Mouse (Mus musculus) left cerebral cortex, postnatal 25 days (tissue): ENCODE measurements around the gene Pparg. TPM values are rescaled to one million over a fixed set of nuclear protein-coding genes. Genes with fewer than 3 reads are reported as not detected.
A peak's percentile ranks its signal among the peaks of the same experiment; 100 is the strongest.

ENCODE experiments used
- DNase-seq, 2 experiments: peaks; one replicate each; pipeline ENCODE4 v3.0.0; 2022; ENCODE audit warnings: low spot score in 2 of 2, mixed read lengths in 1 of 2
- intact Hi-C: fragments of 180-260 bp; cut with DNase I; formaldehyde crosslinking; loops from one replicate; pipeline ENCODE4 v1.15.1; 2025
- total RNA-seq, 2 experiments: library from RNA; stranded (reverse); gene quantifications; 2 replicates each; pipeline ENCODE4 v1.2.3; 2021

The Pparg gene
- 1 to 10 TPM; 5.5 to 6.2 TPM for total RNA-seq

DNA sequence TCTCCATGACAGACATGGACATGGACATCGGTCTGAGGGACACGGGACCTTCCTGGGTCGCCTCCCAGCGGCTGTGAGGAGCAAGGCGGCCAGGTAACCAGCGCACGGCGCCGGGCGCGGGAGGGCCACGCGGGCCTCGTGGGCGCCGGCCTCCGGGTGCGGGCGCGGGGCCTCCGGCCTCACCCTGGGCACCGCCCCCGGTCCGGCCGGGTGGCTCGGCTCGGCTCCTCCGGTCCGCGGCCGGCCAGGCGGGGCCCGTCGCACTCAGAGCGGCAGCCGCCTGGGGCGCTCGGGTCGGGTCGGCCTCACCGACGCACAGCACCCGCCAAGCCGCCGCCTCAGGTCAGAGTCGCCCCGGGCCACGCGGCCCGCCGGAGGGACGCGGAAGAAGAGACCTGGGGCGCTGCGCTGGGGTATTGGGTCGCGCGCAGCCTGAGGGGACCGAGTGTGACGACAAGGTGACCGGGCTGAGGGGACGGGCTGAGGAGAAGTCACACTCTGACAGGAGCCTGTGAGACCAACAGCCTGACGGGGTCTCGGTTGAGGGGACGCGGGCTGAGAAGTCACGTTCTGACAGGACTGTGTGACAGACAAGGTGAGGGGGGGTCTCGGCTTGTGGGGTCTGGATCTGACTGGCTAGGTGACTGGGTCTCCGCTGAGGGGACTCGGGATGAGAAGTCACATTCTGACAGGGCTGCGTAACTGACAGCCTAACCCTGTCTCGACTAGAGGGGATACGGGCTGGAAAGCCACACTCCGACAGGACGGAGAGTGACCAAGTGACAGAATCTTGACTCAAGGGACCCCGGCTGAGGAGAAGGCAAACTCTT, at the start of gene Pparg:
TSS of gene Pparg (plus strand) at position 176 of the 830 bp plus-strand sequence.
- intact Hi-C loops, result loop anchor here (2.0 to 10.0 kb wide), 3 partner anchors 40 to 174 kb away; no protein-coding TSS in a partner anchor
- peak; percentile 24 to 28 for DNase-seq

DNA sequence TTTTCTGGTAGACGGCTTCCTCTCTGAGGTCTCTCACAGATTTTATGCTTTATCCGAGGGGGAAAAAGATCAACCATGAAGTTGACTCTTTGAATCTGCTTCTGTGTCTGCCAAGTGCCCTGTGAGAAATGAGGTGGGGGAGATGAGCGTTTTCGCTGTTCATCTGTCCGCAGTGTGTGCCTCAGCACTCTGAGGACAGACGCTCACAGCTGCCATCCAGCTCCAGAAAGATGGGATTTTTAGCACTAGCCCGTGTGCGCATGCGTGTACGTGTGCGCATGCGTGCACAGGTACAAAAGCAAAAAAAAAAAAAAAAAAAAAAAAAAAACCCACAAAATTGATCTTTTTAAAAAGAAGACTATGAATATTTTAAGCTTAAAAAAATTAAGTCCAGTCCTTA, 48.0 kb upstream of the Pparg start:
- DNase-seq, result no peak
- intact Hi-C loops, result loop anchor here (2.0 kb wide), 1 partner anchor 20 kb away; no protein-coding TSS in a partner anchor

DNA sequence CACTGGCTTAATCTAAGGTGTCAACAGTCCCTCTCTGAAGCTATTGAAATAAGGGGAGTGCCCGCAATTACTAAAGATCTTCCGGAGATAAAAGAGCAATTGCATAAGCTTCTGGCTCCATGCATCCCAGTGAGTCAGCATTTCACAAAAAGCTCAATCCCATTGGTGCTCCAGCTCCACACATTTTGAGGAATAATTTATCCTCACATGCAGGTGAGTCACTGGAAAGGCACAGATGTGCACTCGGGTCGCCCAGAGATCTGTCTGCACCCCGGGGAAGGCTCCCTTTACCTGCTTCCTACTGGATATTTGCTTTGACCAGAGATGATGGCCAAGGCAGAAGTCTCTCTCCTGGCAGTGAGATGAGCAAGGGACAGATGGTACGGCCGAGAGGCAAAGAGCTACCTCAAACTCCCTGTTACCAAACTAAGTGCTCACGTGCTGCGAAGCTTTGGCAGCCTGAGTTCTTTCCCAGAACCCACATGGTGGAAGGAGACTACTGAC, 47.5 kb upstream of the Pparg start:
- intact Hi-C loops, result loop anchor here (2.0 kb wide), 1 partner anchor 20 kb away; no protein-coding TSS in a partner anchor
- DNase-seq, result peak; percentile 36 to 75

DNA sequence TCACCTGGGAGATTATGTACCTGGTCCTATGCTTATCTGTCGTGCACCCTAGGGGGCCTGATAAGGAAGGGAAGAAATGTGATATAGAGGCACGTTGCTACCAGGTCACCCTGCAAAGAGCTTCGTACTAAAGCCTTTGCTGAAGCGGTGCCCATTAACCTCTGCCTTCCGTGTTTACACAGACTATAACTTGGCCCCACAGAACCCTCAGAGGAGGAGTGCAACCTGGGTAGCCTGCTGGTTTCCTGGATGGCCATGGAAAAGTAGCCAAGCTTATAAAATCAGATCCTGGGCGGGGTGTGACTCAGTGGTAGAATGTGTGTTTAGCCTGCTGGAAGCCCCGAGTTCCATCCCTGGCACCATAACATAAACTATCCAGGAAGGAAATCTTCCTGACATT, 46.8 kb upstream of the Pparg start:
- intact Hi-C loops, result loop anchor here (2.0 kb wide), 1 partner anchor 21 kb away; no protein-coding TSS in a partner anchor
- no peak for DNase-seq

DNA sequence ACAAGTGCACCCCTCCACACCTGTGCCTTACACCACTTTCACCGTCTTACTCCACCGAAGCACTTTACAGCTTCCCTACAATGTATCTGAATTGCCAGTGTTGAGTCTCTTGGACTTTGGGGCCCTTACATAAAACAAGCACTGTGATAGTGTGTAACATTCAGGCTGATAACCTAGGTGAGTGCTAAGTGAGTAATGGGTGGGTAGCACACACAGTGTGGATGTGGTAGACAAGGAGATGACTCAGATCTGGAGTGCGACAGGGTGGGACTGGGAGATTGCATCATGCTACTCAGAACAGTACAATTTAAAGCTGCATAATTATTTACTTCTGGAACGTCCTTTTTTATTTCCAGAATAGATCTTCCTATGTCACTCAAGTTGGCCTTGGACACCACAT, 45.0 kb upstream of the Pparg start:
- DNase-seq, result peak in 1 of 2 experiments; percentile 41
- intact Hi-C loops, result no loop called here

DNA sequence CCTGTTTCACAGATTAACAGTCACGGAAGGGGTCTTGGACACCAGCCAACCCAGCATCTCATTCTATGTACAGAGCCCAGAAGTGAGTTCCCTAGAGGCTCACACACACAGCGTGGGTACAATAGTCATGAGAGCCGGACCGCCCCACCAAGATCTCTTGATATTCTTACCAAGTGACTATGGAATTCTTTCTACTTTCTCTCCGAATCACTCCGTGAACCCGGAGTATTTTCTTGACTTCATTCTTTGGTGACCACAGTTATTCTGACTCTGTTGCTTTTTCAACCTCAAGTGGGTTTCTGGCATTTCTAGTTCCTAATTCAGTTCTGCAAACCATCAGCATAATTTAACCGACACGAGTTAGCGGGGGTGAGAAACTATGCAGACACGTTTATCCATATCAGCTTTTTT, 43.9 kb upstream of the Pparg start:
- intact Hi-C loops, result no loop called here
- DNase-seq, result no peak

DNA sequence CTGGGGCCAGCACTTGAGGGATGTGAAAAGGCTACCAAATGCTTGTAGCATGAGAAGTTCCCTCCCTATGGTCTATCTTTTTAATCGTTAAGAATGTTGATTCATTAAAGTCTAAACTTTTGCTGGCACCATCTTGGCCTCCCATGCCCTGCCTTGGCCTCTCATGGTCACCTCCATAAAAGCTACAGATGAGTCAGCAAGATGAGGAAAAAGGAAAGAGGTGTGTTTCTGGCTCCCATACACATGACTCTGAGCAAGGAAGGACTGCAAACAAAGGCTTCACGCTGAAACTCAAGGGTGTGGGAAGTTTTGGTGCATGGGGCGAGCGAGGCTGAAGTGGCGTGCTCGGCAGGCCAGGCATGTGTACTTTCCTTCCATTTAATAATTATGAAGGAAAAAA, 41.9 kb upstream of the Pparg start:
- intact Hi-C loops, result no loop called here

DNA sequence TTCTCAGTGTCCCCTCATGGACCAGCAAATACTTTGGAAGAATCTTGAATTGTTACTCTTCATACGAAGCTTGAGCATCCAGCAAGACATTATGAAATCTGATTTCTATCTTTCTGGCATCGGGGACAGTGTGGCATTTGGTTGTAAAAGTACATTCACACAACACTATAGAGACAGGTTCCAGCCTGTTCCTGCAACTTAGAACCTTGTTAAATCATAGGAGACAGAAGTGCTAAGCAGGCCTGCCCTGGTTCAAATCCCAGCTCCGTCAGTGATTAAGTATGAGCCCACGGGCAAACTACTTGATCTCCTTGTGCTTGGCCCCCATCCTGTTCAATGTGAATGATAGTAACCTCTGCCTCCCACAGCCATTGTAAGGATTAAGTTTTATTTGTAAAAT, 41.1 kb upstream of the Pparg start:
- intact Hi-C loops, result loop anchor here (2.0 kb wide), 1 partner anchor 41 kb away; the partner anchor contains the start of gene Pparg
- DNase-seq, result no peak

More for the DNA sequence above, 41.9 kb upstream of the Pparg start:
- DNase-seq, result no peak

DNA sequence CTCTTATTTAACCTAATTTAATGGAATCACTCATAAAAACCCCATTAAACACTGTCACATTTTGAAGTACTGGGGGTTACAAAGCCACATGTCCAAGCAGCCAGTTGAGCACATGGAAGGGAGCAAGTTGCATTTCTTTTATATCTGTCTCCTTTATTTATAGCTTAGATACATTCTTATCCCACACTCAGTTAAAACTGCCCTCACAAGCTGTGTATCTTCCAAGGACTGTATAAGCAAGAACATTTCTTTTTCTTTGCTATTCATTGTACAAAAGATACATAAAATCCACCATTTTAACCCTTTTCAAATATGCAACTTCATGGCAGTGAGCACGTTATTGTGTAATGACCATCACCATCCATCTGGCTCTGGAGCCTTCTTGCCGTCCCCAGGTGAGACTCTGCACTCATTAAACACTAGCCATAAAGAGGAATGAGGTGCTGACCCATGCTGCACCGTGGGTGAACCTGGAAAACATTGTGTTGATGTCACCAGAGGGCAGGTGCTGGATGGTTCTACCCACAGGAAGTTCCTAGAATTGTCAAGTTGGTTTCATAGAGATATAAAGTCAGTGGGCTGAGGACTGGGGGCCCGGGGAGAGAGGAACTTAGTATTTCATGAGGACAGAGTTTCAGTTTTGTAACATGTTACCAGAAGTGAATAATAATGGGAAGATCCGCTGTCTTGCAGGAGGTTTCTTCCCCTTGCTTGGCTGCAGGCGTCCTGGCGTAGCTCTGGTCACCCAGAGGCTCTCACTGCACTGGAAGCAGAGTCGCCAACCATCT, 39.6 kb upstream of the Pparg start:
- intact Hi-C loops, result loop anchor here (1.0 to 2.0 kb wide), 2 partner anchors 35 to 40 kb away; partner anchors contain the start of gene Pparg
- DNase-seq, result peak in 1 of 2 experiments; percentile 54

DNA sequence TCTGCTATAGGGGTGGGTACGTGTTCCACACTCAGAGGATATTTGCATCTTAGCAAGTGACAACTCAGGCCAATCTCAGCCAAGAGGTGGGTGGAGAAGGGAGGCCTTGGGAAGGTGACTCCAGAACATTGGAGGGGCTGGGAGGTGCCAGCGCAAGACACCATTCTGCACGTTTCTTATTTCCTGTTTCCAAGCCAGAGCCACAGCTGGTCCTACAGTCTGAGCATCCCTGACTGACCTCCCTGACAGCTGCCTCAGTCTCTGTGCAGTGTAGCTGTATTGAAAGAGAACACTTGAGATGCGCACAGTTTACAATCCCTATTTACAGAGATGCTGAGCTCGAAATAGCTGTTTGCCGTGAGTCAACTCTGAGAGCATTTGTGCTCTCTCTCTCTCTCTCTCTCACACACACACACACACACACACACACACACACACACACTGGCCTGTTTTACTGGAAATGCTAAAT, 38.8 kb upstream of the Pparg start:
- DNase-seq, result peak; percentile 62 to 86
- intact Hi-C loops, result loop anchor here (1.0 to 2.0 kb wide), 2 partner anchors 36 to 39 kb away; partner anchors contain the start of gene Pparg

DNA sequence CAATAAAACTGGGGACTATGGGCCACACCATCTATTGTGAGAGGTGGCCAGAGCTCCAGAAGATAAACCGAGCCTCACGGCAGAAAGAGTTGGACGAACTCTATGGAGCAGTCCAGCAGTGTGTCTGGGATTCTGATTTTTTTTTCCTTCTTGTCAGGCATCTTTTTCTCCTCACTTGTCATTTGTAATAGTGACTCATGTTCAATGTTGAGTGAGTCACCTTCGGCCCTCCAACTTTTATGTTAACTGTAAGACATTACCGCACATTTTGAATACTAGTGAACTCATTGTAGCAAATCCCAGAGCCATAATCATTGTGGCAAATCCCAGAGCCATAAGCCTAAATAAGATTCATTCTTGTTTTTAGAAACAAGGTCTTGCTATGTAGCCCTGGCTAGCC, 37.8 kb upstream of the Pparg start:
- no peak for DNase-seq
- intact Hi-C loops, result no loop called here

DNA sequence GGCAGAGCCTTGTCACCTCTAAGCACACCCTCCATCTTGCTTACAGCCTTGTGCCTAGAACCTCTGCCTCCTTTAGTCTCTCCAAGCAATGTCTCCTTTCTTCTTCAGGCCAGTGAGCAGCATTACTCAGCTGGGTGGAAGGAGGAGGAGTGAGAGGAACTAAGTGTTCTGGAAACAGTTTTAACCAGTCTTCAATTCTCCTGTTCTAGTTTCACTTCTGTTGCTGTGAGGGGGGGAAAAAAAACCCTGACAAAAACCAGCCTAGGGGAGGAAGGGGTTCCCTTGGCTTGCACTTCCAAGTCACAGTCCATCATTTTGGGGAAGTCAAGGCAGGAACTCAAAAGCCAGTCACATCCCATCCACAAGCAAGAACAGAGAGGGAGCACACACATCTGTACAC, 29.8 kb upstream of the Pparg start:
- DNase-seq, result no peak
- intact Hi-C loops, result no loop called here

DNA sequence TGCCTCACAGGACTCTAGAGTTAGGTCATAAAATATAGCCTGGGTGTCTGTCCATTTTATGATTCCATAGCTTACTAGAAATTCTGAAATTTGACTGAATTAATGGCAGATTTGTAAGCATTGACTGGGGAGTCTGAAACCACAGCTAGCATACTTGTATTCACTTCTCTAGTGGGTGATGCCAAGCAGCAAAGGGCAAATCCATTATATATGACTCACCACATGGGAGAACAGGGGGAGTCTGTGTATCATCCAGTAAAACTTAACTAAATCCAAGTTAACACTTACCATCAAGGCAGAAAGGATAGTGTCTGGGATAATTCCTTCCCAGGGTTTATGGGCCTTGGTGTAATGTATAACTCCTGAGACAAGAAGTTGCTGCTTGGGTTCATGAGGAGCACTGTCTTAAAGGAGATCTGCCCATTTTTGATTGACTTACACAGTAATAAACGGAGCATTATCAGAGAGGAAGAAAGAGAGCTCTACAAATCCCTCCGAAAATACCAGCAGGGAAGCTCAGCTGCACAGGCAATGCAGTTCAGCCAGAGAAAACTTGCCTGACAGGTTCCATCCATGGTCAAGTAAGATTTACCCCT, 27.6 kb upstream of the Pparg start:
- intact Hi-C loops, result no loop called here
- no peak for DNase-seq

DNA sequence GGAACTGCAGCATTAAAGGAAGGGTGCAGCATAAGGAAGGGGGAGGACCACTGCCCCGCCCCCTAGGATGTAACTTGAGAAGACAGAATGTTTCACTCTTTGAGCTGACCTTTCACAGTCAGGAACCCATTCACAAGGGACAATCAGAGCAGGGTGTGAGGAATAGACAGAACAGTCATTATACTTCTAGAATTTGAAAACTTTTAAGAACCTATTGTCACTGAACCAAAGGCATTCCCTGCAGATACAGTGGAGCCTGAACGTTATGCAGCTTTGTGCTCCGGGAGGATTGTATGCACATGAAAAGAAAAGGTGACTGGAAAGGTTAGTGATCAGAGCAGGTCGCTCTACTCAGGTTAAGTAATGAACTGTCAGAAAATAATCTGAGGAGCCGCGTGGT, 25.2 kb upstream of the Pparg start:
- DNase-seq, result no peak
- intact Hi-C loops, result no loop called here

DNA sequence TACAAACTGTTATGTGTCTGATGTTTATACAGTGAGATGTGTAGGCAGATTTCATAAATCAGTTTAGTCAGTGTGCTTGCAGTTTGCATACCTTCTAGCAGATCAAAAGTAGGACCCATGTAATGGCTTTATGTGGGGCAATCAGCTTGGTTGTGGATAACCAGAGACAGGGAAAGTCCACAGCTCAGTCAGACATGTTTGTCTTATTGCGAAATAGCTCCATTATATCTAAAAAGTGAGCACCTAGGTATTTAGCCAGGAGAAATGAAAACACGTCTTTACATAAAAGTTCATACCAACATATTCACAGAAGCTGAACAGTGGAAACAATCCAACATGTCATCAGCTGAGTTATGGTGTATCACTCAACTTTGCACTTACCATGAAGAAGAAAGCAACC, 20.7 kb upstream of the Pparg start:
- intact Hi-C loops, result no loop called here
- DNase-seq, result no peak

DNA sequence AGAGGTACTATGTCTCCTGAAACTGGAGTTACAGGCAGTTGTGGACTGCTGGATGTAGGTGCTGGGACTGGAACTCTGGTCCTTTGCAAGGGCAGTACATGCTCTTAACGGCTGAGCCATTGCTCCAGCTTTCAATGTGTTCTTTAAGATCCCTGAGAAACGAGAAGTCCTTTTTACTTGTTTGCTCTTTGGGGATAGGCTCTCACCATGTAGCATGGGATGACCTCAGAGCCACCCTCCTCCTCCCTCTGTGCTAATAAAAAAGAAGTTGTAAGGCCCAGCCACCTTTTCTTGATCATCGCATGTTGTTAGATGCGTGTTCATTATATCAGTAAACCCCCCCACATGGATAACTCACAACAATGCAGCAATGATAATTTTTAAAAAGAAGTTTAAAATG, 17.7 kb upstream of the Pparg start:
- intact Hi-C loops, result no loop called here
- DNase-seq, result no peak

DNA sequence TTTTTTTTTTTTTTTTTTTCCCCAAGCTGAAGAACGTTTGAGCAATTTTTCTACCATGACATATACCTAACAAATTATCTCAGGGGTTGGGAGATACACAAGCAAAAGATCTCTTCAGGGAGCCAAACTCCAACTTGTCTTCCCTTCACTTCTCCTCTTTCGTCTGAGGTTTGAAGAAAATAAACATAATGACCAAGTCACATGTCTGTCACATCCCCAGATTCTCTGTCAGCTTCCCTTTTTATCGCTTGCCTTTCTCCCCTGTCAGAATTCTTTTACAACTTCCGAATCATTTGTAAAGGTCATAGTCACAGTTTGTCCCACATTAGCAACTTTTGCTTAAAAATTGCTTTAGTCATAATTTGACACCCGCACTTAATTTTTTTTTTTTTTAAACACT, 17.2 kb upstream of the Pparg start:
- intact Hi-C loops, result no loop called here

DNA sequence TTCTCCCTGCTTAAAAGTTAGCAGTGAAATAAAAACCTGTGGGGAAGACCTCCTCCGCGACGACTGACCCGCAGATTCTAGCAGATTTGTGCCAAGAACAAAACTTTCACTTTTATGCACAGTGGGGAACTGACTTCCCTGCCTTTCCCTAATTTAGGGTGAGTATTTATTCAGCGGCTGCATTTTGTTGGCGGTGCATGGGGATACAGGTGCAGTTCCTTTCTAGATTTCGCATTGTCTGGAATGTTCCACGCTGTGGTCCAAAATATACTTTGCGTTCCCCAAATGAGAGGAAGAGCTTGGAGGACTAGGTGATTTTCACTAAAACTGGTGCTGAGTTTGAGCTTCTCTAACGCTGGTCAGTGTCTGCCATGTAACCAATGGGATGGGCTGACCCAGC, 16.6 kb upstream of the Pparg start:
- intact Hi-C loops, result no loop called here
- no peak for DNase-seq

More for the DNA sequence above, 17.2 kb upstream of the Pparg start:
- no peak for DNase-seq

DNA sequence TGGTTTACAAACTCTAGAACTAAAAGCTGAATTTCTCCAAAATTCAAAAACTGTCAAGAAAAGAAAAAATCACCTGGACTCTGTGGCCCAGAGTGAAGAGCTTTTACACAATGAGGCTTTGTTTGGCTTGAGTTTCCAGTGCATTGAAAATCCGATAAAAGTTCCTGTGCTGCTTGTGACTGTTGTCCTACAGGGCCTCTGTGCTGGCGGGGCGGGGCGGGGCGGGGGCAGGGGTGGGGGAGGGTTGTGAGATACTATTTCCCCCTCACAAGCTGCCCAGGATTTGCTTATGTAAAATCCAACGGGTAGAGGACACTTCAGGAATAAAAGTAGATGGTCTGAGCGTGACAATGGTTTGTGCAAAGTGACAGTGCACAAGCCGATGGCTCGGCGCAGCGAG, 16.2 kb upstream of the Pparg start:
- DNase-seq, result no peak
- intact Hi-C loops, result no loop called here

DNA sequence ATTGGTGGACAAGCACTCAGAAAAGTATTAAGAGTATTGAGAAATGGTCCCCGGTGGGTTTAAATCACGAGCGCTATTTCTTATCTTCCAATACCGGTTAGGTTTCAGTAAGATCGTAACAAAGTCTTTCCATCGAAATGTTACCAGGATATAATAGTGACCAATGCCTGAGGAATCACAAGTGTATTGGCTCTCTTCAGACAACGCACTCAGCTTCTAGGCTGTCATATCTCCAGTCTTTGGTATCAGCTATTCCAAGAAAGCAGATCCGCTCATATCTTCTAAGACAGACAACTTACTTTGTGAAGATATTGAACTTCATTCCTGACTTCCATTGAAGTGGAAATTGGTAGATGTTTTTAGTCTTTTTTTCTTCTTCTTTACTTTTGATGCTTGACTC, 15.7 kb upstream of the Pparg start:
- DNase-seq, result no peak
- intact Hi-C loops, result no loop called here
